Mouse (Mus musculus) spleen, postnatal 14 days (tissue): ENCODE data around the gene Ccdc88b.

Experiments
- DNase-seq, 2 experiments: peaks; one replicate each; pipeline ENCODE4 v3.0.0; 2021 to 2022; ENCODE audit warnings: low spot score in 2 of 2

Gene Ccdc88b

GRCm38 (mm10) chr19:6829870-6830555 lies 28.0 kb downstream of the Ccdc88b start:
- no peak for DNase-seq

- no peak for DNase-seq
Measured at GRCm38 (mm10) chr19:6829069-6829468, 28.9 kb downstream of the Ccdc88b start.

GRCm38 (mm10) chr19:6826601-6827000 lies 31.4 kb downstream of the Ccdc88b start:
- DNase-seq, result no peak

GRCm38 (mm10) chr19:6825384-6825783 lies 32.6 kb downstream of the Ccdc88b start:
- DNase-seq, result no peak

- no peak for DNase-seq
Measured at GRCm38 (mm10) chr19:6820538-6821195, 37.3 kb downstream of the Ccdc88b start.

GRCm38 (mm10) chr19:6819143-6819827 lies 38.7 kb downstream of the Ccdc88b start:
- no peak for DNase-seq

- no peak for DNase-seq
Measured at GRCm38 (mm10) chr19:6814958-6815357, 43.1 kb downstream of the Ccdc88b start.

GRCm38 (mm10) chr19:6814366-6814765 lies 43.6 kb downstream of the Ccdc88b start:
- DNase-seq, result no peak
